Mouse (Mus musculus) G1E (cell line): ENCODE data around the gene Dusp16.

Experiments
- CTCF ChIP-seq: IDR thresholded peaks from 2 replicates; pipeline ENCODE4 v1.5.1; 2012; ENCODE audit warnings: low read depth, low read length, inconsistent platforms, mixed read lengths
- GATA1 ChIP-seq: IDR thresholded peaks from 2 replicates; pipeline ENCODE4 v1.6.1; 2012; ENCODE audit warnings: borderline replicate concordance, low read length, inconsistent platforms, mixed read lengths
- GATA2 ChIP-seq: IDR thresholded peaks from 2 replicates; pipeline ENCODE4 v1.6.1; 2012; ENCODE audit warnings: low read depth, low read length, inconsistent platforms, borderline replicate concordance
- POLR2AphosphoS5 ChIP-seq: IDR thresholded peaks from 2 replicates; pipeline ENCODE4 v1.6.1; 2012; ENCODE audit warnings: low read depth, low read length, inconsistent platforms; ENCODE audit not compliant: insufficient replicate concordance
- TAL1 ChIP-seq: conservative IDR thresholded peaks from 2 replicates; pipeline ENCODE4 v1.6.1; 2012; ENCODE audit warnings: low read depth, low read length, inconsistent platforms, mixed read lengths

GRCm38 (mm10) chr6:134751087-134751486, 41.3 kb downstream of the Dusp16 start:
- no peak for TF ChIP-seq CTCF
- TF ChIP-seq GATA2 = no peak
- TF ChIP-seq POLR2AphosphoS5 = no peak
- TF ChIP-seq TAL1 = no peak
- TF ChIP-seq GATA1 = no peak
